11 mouse cellular contexts compared by ENCODE assay signal in the genomic region with DNA sequence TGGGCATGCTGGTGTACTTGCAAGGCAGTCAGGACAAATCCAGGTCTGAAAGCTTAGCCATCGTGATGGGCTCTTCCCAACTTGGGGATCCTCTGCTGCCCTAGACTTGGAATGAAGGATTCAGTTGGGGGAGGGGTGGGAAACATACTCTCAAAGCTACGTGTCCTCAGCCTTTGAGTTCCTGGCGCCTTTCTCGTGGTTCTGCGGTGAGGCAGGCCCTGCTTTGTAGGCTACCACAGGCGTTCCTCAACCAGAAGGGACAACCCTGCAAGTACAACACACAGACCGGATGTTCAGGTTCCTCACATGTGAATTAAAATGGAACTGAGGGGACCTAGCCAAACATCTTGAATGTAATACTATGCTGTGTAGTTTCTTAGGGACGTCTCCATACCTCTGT.
A peak's percentile ranks its signal among the peaks of the same experiment; 100 is the strongest.
DNase-seq lines count a peak whose midpoint lies in the region; ATAC-seq and TF ChIP-seq lines count a peak whose summit lies in the region.
"Had no signal": no experiment of that assay in that cellular context is flagged by ENCODE, and none has a peak within 500 bp of the region (broad histone marks: within the 10 kb centered on the region; RNA-seq: fewer than 3 reads in every experiment).

No protein-coding gene starts in this region.

- H3K27ac ChIP-seq in heart, embryonic 14.5 days (replicated peaks in 1 of 2; ENCODE audit: control insufficient read depth in 1 of 2, insufficient read depth in 1 of 2, low read depth in 2 of 2, low read length in 2 of 2) = peak overlapping the region; percentile 79 to 86
- H3K27ac ChIP-seq in heart, embryonic 10.5 days = no peak overlapping the region
- H3K27ac ChIP-seq in lung, embryonic 15.5 days = 0 out of 2 replicates have a peak overlapping the region, but pooled peaks have one; percentile 26
- H3K27ac ChIP-seq in embryonic fibroblast, embryonic 13.5 days (ENCODE audit: insufficient read depth, low read length) = peak overlapping the region; percentile 37; the same call in 1 of the 2 replicates
- H3K27ac ChIP-seq in hindbrain, embryonic 16.5 days (ENCODE audit: low read depth, low read length) = no peak overlapping the region
- H3K27ac ChIP-seq: hindbrain, embryonic 12.5 days; midbrain, embryonic 12.5 days had no signal

- H3K27me3 ChIP-seq in heart, embryonic 14.5 days (ENCODE audit: control insufficient read depth, insufficient read depth, low read length) = no peaks in the 10 kb centered on the region
- H3K27me3 ChIP-seq in heart, embryonic 10.5 days (ENCODE audit: insufficient read depth, poor library complexity, severe bottlenecking) = no peaks in the 10 kb centered on the region
- no peaks in the 10 kb centered on the region for H3K27me3 ChIP-seq in lung, embryonic 15.5 days
- no peaks in the 10 kb centered on the region for H3K27me3 ChIP-seq in hindbrain, embryonic 16.5 days (replicated peaks; ENCODE audit: control insufficient read depth, insufficient read depth, low read length)
- H3K27me3 ChIP-seq: hindbrain, embryonic 12.5 days; midbrain, embryonic 12.5 days had no signal

- no peaks in the 10 kb centered on the region for H3K36me3 ChIP-seq in heart, embryonic 14.5 days (ENCODE audit: control insufficient read depth, insufficient read depth, low read length)
- H3K36me3 ChIP-seq in heart, embryonic 10.5 days = no peaks in the 10 kb centered on the region
- H3K36me3 ChIP-seq in lung, embryonic 15.5 days = no peaks in the 10 kb centered on the region
- H3K36me3 ChIP-seq in hindbrain, embryonic 16.5 days (ENCODE audit: control insufficient read depth, insufficient read depth, low read length) = no peaks in the 10 kb centered on the region
- H3K36me3 ChIP-seq: hindbrain, embryonic 12.5 days; midbrain, embryonic 12.5 days had no signal

- H3K4me2 ChIP-seq in heart, embryonic 14.5 days (ENCODE audit: low read length) = no peak overlapping the region
- no peak overlapping the region for H3K4me2 ChIP-seq in lung, embryonic 15.5 days
- no peak overlapping the region for H3K4me2 ChIP-seq in hindbrain, embryonic 16.5 days (ENCODE audit: low read length)
- H3K4me2 ChIP-seq: hindbrain, embryonic 12.5 days; midbrain, embryonic 12.5 days had no signal

- DNase-seq in heart, embryonic 10.5 days (ENCODE audit: low spot score) = no peak
- no peak for DNase-seq in lung, adult 18-20 months
- DNase-seq in thymus, postnatal 14 days = peak; percentile 56
- DNase-seq in embryo, embryonic 11 days = no peak
- DNase-seq: adrenal gland, adult 8-10 months had no signal

- no peak for TF ChIP-seq CTCF in embryonic fibroblast, embryonic 13.5 days (IDR thresholded peaks at IDR 0.05; ENCODE audit: borderline replicate concordance, insufficient read depth, low read length)

- H3K4me1 ChIP-seq in heart, embryonic 14.5 days (ENCODE audit: control insufficient read depth in 2 of 2, insufficient read depth in 2 of 2, low read length in 2 of 2) = peaks cover 31 to 53% of the 10 kb centered on the region in 2 experiments
- H3K4me1 ChIP-seq in heart, embryonic 10.5 days = peaks cover 54% of the 10 kb centered on the region
- peaks cover 25% of the 10 kb centered on the region for H3K4me1 ChIP-seq in lung, embryonic 15.5 days
- peaks cover 12% of the 10 kb centered on the region for H3K4me1 ChIP-seq in embryonic fibroblast, embryonic 13.5 days (ENCODE audit: control insufficient read depth, insufficient read depth, low read length)
- no peaks in the 10 kb centered on the region for H3K4me1 ChIP-seq in hindbrain, embryonic 16.5 days (ENCODE audit: control insufficient read depth, insufficient read depth, low read depth, low read length)
- H3K4me1 ChIP-seq: hindbrain, embryonic 12.5 days; midbrain, embryonic 12.5 days had no signal

- no peak for ATAC-seq in heart, embryonic 14.5 days (ENCODE audit: insufficient number of reproducible peaks, insufficient read depth, low FRiP score, low read depth)
- ATAC-seq in lung, embryonic 15.5 days (ENCODE audit: borderline replicate concordance, extremely low read depth, low FRiP score, low TSS enrichment) = no peak
- ATAC-seq in hindbrain, embryonic 16.5 days = no peak

- no peak overlapping the region for H3K9ac ChIP-seq in heart, embryonic 14.5 days (ENCODE audit: low read length)
- no peak overlapping the region for H3K9ac ChIP-seq in lung, embryonic 15.5 days
- H3K9ac ChIP-seq in hindbrain, embryonic 16.5 days (ENCODE audit: low read depth, low read length) = no peak overlapping the region
- H3K9ac ChIP-seq: hindbrain, embryonic 12.5 days; midbrain, embryonic 12.5 days had no signal

- TF ChIP-seq POLR2A in embryonic fibroblast, embryonic 13.5 days (IDR thresholded peaks at IDR 0.05; ENCODE audit: low read depth, low read length) = no peak

- WGBS in heart, embryonic 14.5 days = 80% methylated on average over 8 of the region's 8 CpGs
- WGBS in heart, embryonic 10.5 days = 80% methylated on average over 8 of the region's 8 CpGs
- WGBS in lung, embryonic 15.5 days = 68% methylated on average over 8 of the region's 8 CpGs
- WGBS in hindbrain, embryonic 16.5 days = 85% methylated on average over 8 of the region's 8 CpGs

- H3K9me3 ChIP-seq in heart, embryonic 14.5 days (ENCODE audit: control insufficient read depth, low read length) = no peaks in the 10 kb centered on the region
- H3K9me3 ChIP-seq in heart, embryonic 10.5 days = no peaks in the 10 kb centered on the region
- H3K9me3 ChIP-seq in lung, embryonic 15.5 days = no peaks in the 10 kb centered on the region
- H3K9me3 ChIP-seq in hindbrain, embryonic 16.5 days (ENCODE audit: control insufficient read depth, low read length) = no peaks in the 10 kb centered on the region
- H3K9me3 ChIP-seq: hindbrain, embryonic 12.5 days; midbrain, embryonic 12.5 days had no signal

- no peak overlapping the region for H3K4me3 ChIP-seq in heart, embryonic 14.5 days (ENCODE audit: control insufficient read depth in 1 of 2, insufficient read depth in 1 of 2, low read depth in 1 of 2, low read length in 2 of 2)
- H3K4me3 ChIP-seq in heart, embryonic 10.5 days = no peak overlapping the region
- H3K4me3 ChIP-seq in lung, embryonic 15.5 days = no peak overlapping the region
- no peak overlapping the region for H3K4me3 ChIP-seq in embryonic fibroblast, embryonic 13.5 days (ENCODE audit: insufficient read depth, low read length)
- no peak overlapping the region for H3K4me3 ChIP-seq in hindbrain, embryonic 16.5 days (ENCODE audit: low read length)
- H3K4me3 ChIP-seq: hindbrain, embryonic 12.5 days; midbrain, embryonic 12.5 days had no signal

Comparison
In these comparisons a context has a peak if more than half of its experiments do, and no peak if none do; other contexts are left out.
1. H3K27ac ChIP-seq: peak in heart, embryonic 14.5 days (2 of 2), lung, embryonic 15.5 days (single experiment) and embryonic fibroblast, embryonic 13.5 days (single experiment); none in heart, embryonic 10.5 days (single experiment) and hindbrain, embryonic 16.5 days (single experiment).